Mouse (Mus musculus) hindbrain, embryonic 13.5 days (tissue): ENCODE measurements around the gene Plxnc1. TPM values are rescaled to one million over a fixed set of nuclear protein-coding genes. Genes with fewer than 3 reads are reported as not detected.
A peak's percentile ranks its signal among the peaks of the same experiment; 100 is the strongest.

Source experiments
- ATAC-seq: fragments of 200-750 bp; cut with Nextera tagmentation; 2 replicates; pipeline ENCODE4 v1.8.0; 2017; ENCODE audit warnings: moderate TSS enrichment; ENCODE audit not compliant: low FRiP score
- H3K27ac ChIP-seq: fragments of 300-500 bp; sonication (generic); 2 replicates; pipeline ENCODE4 v1.5.1; 2015; ENCODE audit warnings: inconsistent platforms, mild to moderate bottlenecking, moderate library complexity
- H3K27me3 ChIP-seq: fragments of 300-500 bp; sonication (generic); 2 replicates; pipeline ENCODE4 v1.6.1; 2015; ENCODE audit warnings: mild to moderate bottlenecking, inconsistent platforms
- H3K36me3 ChIP-seq: fragments of 300-500 bp; sonication (generic); 2 replicates; pipeline ENCODE4 v1.6.1; 2015; ENCODE audit warnings: mild to moderate bottlenecking, inconsistent platforms
- H3K4me1 ChIP-seq: fragments of 300-500 bp; sonication (generic); replicated peaks from 2 replicates; pipeline ENCODE4 v1.6.1; 2015; ENCODE audit warnings: inconsistent platforms
- H3K4me2 ChIP-seq: fragments of 300-500 bp; sonication (generic); 2 replicates; pipeline ENCODE4 v1.6.1; 2015; ENCODE audit warnings: inconsistent platforms, mild to moderate bottlenecking, moderate library complexity
- H3K4me3 ChIP-seq: fragments of 300-500 bp; sonication (generic); 2 replicates; pipeline ENCODE4 v1.5.1; 2015; ENCODE audit warnings: mild to moderate bottlenecking, inconsistent platforms
- H3K9ac ChIP-seq: fragments of 300-500 bp; sonication (generic); 2 replicates; pipeline ENCODE4 v1.6.1; 2015; ENCODE audit warnings: mild to moderate bottlenecking, inconsistent platforms
- H3K9me3 ChIP-seq: fragments of 300-500 bp; sonication (generic); 2 replicates; pipeline ENCODE4 v1.6.1; 2016; ENCODE audit warnings: inconsistent platforms
- WGBS: fragments of 180-500 bp; shearing (Covaris S2); methylation state at CpG from one replicate; pipeline ENCODE4 v1.1.7; 2015; 5-methylcytosine and 5-hydroxymethylcytosine counted together
- polyA plus RNA-seq: library from polyadenylated mRNA; unstranded; fragments of >200 nt; fragmentation: Nextera tagmentation; extraction: Ambion mirVana; gene quantifications from 2 replicates; pipeline ENCODE4 v1.2.1, GENCODE M21; 2015

Plxnc1 gene
- polyA plus RNA-seq, 1 experiment from 2014 or later: 7.3 TPM

- 83% methylated on average over 12 of the region's 12 CpGs for WGBS
- Histone ChIP-seq H3K4me3 (no peak overlapping the region), H3K36me3 (peaks cover 29% of the 10 kb centered on the region), H3K4me2 (no peak overlapping the region), H3K27ac (no peak overlapping the region), H3K4me1 (peaks cover 21% of the 10 kb centered on the region), H3K9me3 (no peaks in the 10 kb centered on the region), H3K27me3 (no peaks in the 10 kb centered on the region), H3K9ac (no peak overlapping the region)
- no peak for ATAC-seq
Measured at GRCm38 (mm10) chr10:94826436-94826835, 118.2 kb downstream of the Plxnc1 start.

DNA sequence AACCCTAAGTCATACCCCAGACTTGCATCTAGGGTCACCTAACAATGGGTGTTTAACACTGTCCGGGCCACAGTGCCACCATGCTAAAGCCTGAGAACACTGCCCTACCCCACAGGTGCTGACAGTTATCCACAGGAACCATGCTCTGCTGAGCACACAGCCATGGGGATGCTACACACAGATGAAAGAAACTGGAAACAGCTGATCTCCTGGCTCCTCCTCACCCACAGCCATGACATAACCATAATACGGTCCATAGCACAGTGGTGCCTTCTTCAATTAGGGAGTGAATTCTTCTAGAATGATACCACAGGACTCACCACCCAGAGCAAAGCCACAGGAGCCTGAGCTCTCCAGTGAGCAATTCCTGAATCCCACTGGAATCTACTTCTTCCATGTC is 118.7 kb downstream of the Plxnc1 start:
- Histone ChIP-seq H3K9ac (no peak overlapping the region), H3K4me3 (no peak overlapping the region), H3K36me3 (peaks cover 24% of the 10 kb centered on the region), H3K4me1 (peaks cover 21% of the 10 kb centered on the region), H3K4me2 (no peak overlapping the region), H3K27ac (no peak overlapping the region), H3K9me3 (no peaks in the 10 kb centered on the region), H3K27me3 (no peaks in the 10 kb centered on the region)
- no peak for ATAC-seq
- 96% methylated on average over 2 of the region's 2 CpGs for WGBS

DNA sequence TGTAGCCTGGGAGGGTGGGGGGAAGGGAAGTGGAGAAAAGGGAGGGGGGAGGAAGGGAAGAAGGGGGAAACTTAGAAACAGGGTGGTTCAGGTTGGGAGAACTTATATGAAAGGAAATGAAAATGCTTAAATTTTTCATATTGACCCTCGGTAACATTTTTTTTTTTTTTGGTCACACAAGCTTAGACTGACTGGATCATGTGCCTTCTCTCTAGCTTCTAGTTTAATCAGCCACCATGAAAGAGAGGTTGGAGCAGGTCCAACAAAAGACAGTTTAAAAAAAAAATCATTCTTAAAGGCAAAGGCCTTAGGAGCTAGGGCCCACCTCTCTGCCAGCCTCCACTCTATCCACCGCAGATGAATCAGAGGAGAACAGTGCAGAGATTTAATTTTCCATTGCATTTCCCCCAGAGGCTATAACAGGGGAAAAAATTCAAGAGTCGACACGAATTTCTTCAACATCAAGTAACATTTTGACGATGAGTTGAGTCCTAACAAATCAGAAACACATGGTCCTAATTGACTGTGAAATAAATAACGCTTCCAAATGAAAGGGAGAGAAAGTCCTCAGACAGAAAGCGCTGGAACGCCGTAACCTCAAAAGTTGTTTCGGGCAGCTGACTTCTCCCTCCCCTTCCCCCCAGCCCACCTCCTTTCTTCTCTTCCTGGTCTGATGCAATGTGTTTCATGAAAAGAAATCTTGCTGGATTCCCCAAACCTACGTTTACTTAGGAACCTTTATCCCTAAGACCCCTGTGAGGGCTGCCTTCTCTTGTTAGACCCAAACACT is 120.5 kb downstream of the Plxnc1 start:
- no peak overlapping the region for H3K9ac ChIP-seq
- H3K4me2 ChIP-seq: no peak overlapping the region
- H3K27me3 ChIP-seq: no peaks in the 10 kb centered on the region
- H3K9me3 ChIP-seq: no peaks in the 10 kb centered on the region
- WGBS: 58% methylated on average over 11 of the region's 11 CpGs
- no peak overlapping the region for H3K4me3 ChIP-seq
- peaks cover 11% of the 10 kb centered on the region; the same call in 1 of the 2 replicates for H3K4me1 ChIP-seq
- no peak for ATAC-seq
- H3K36me3 ChIP-seq: peaks cover 21% of the 10 kb centered on the region
- no peak overlapping the region for H3K27ac ChIP-seq

DNA sequence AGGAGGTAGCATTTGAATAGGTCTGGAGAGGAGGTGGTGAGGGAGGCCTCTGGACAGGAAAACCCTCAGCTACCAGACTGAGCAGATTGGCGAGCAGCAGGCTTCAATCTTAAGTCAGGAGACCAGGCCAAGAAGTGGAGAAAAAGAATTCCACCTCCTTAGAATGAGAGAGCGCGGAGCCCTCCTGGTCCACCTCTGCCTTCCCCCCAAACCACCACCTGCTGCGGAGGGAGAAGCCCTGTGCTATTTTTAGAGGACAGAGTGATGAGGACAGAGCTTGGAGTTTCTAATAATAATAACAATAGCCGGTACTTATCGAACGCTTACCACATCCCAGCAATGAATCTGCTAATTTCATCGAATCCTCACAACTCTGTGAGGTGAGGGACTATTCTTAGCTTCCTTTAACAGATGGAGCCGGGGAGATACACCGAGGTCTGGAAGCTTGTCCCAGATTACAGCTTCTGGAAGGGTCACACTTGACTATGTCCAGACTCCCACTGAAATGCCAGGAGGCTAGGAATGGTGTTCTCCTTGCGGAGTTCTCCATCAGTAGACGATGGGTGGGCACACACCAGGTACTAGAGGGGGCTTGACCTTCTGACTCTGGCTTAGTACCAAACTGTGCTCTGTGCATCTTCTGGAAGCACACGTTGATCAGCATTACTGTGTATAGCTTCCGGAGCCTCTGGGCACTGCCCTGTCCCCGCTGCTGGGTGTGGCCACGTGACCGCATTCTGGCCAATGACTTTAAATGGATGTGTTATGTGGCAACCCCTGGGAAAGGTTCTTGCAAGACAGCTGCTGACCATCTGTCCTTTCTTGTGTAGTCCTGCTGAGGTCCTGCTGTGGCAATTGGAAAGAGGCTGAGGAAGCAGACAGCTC is 125.6 kb downstream of the Plxnc1 start:
- no peak overlapping the region for H3K4me3 ChIP-seq
- H3K9me3 ChIP-seq: no peaks in the 10 kb centered on the region
- no peak overlapping the region for H3K27ac ChIP-seq
- H3K4me2 ChIP-seq: no peak overlapping the region
- 87% methylated on average over 17 of the region's 17 CpGs for WGBS
- H3K36me3 ChIP-seq: peaks cover 3% of the 10 kb centered on the region; the same call in 1 of the 2 replicates
- peaks cover 14% of the 10 kb centered on the region for H3K4me1 ChIP-seq
- H3K9ac ChIP-seq: no peak overlapping the region
- no peak for ATAC-seq
- H3K27me3 ChIP-seq: no peaks in the 10 kb centered on the region

DNA sequence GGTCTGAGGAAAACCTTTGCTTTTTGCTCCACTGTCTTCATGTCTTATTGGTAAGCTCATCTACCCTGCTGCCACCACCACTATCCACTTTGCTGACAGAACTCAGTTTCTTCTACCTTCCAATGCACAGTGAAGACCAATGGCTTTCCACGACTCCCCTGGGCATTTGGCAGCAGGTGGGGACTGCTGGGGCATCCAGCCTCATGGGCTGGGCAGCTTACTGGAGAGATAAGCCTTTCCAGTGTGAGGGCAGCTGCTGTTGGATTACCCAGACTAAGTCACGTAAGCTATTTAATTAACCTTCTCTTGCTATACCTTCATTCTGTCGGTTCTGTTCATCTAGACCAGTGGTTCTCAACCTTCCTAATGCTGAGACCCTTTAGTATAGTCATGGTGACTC is 126.5 kb downstream of the Plxnc1 start:
- Histone ChIP-seq H3K4me3 (no peak overlapping the region), H3K9me3 (no peaks in the 10 kb centered on the region), H3K36me3 (peaks cover 3% of the 10 kb centered on the region; the same call in 1 of the 2 replicates), H3K4me1 (peaks cover 9% of the 10 kb centered on the region), H3K27me3 (no peaks in the 10 kb centered on the region), H3K4me2 (no peak overlapping the region), H3K9ac (no peak overlapping the region), H3K27ac (no peak overlapping the region)
- no peak for ATAC-seq
- 91% methylated on average over 3 of the region's 3 CpGs for WGBS

- no peaks in the 10 kb centered on the region for H3K27me3 ChIP-seq
- H3K4me2 ChIP-seq: no peak overlapping the region
- 53% methylated on average over 17 of the region's 17 CpGs for WGBS
- ATAC-seq: 0 out of 2 replicates have a peak, but pooled peaks have one; percentile 25
- no peak overlapping the region for H3K4me3 ChIP-seq
- H3K4me1 ChIP-seq: peaks cover 31% of the 10 kb centered on the region
- H3K9me3 ChIP-seq: no peaks in the 10 kb centered on the region
- H3K27ac ChIP-seq: peak overlapping the region; percentile 42
- H3K36me3 ChIP-seq: peaks cover 11% of the 10 kb centered on the region
- H3K9ac ChIP-seq: no peak overlapping the region
Measured at GRCm38 (mm10) chr10:94811907-94812851, 132.5 kb downstream of the Plxnc1 start.

GRCm38 (mm10) chr10:94809946-94810472 is 134.6 kb downstream of the Plxnc1 start:
- Histone ChIP-seq H3K27me3 (no peaks in the 10 kb centered on the region), H3K4me2 (no peak overlapping the region), H3K4me3 (no peak overlapping the region), H3K36me3 (peaks cover 11% of the 10 kb centered on the region), H3K27ac (no peak overlapping the region), H3K9ac (no peak overlapping the region), H3K4me1 (peaks cover 23% of the 10 kb centered on the region), H3K9me3 (no peaks in the 10 kb centered on the region)
- ATAC-seq: no peak
- 52% methylated on average over 7 of the region's 7 CpGs for WGBS

DNA sequence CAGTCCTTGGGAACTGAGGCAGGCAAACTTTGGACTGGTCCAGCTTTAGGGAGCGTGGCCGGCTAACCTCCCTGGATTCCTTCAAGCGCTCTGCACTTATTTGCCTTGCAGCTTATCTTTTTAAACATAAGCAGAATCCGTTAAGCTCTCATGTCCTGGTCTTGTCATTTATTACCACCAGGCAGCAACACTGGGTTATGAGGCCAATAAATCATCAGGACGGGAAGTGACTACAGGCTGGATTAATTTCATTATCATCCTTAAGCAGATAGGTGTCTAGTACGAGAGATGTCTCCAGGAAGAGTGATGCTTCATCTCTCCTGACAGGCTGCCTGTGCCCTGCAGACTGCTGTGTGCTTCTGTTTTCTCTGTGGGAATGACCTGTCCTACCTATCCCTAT is 136.4 kb downstream of the Plxnc1 start:
- Histone ChIP-seq H3K36me3 (peaks cover 11% of the 10 kb centered on the region), H3K4me2 (no peak overlapping the region), H3K4me1 (peaks cover 23% of the 10 kb centered on the region), H3K9ac (no peak overlapping the region), H3K9me3 (no peaks in the 10 kb centered on the region), H3K4me3 (no peak overlapping the region), H3K27ac (peak overlapping the region; percentile 46; the same call in 1 of the 2 replicates), H3K27me3 (no peaks in the 10 kb centered on the region)
- WGBS: 73% methylated on average over 6 of the region's 6 CpGs
- no peak; the same call in 1 of the 2 replicates for ATAC-seq

- no peak overlapping the region for H3K4me3 ChIP-seq
- no peak overlapping the region for H3K27ac ChIP-seq
- H3K4me1 ChIP-seq: peaks cover 14% of the 10 kb centered on the region
- no peaks in the 10 kb centered on the region for H3K9me3 ChIP-seq
- 87% methylated on average over 7 of the region's 7 CpGs for WGBS
- H3K36me3 ChIP-seq: peaks cover 11% of the 10 kb centered on the region
- H3K4me2 ChIP-seq: no peak overlapping the region
- H3K9ac ChIP-seq: no peak overlapping the region
- ATAC-seq: no peak
- no peaks in the 10 kb centered on the region for H3K27me3 ChIP-seq
Measured at GRCm38 (mm10) chr10:94807323-94807722, 137.3 kb downstream of the Plxnc1 start.

- ATAC-seq: no peak
- WGBS: 98% methylated on average over 1 of the region's 1 CpGs
- Histone ChIP-seq H3K27me3 (no peaks in the 10 kb centered on the region), H3K27ac (no peak overlapping the region), H3K9ac (no peak overlapping the region), H3K36me3 (peaks cover 13% of the 10 kb centered on the region), H3K4me1 (peaks cover 14% of the 10 kb centered on the region; the same call in 1 of the 2 replicates), H3K9me3 (no peaks in the 10 kb centered on the region), H3K4me3 (no peak overlapping the region), H3K4me2 (no peak overlapping the region)
Measured at GRCm38 (mm10) chr10:94804909-94805220, 139.8 kb downstream of the Plxnc1 start.

- H3K27me3 ChIP-seq: no peaks in the 10 kb centered on the region
- H3K36me3 ChIP-seq: peaks cover 13% of the 10 kb centered on the region
- no peak for ATAC-seq
- no peak overlapping the region for H3K9ac ChIP-seq
- H3K9me3 ChIP-seq: no peaks in the 10 kb centered on the region
- no peak overlapping the region for H3K4me2 ChIP-seq
- peaks cover 20% of the 10 kb centered on the region; the same call in 1 of the 2 replicates for H3K4me1 ChIP-seq
- 91% methylated on average over 10 of the region's 10 CpGs for WGBS
- H3K27ac ChIP-seq: no peak overlapping the region
- H3K4me3 ChIP-seq: no peak overlapping the region
Measured at GRCm38 (mm10) chr10:94804029-94804908, 140.4 kb downstream of the Plxnc1 start.
